Mouse (Mus musculus) intestine, postnatal 0 days (tissue): Measurements from ENCODE around the gene Ptgfrn. TPM values are rescaled to one million over a fixed set of nuclear protein-coding genes. Genes with fewer than 3 reads are reported as not detected.
A peak's percentile ranks its signal among the peaks of the same experiment; 100 is the strongest.

Experiments used
- ATAC-seq: fragments of 200-750 bp; cut with Nextera tagmentation; 2 replicates; pipeline ENCODE4 v1.8.0; 2017; ENCODE audit warnings: mild to moderate bottlenecking, moderate TSS enrichment, moderate library complexity
- H3K27ac ChIP-seq: fragments of 300-500 bp; sonication (generic); 2 replicates; pipeline ENCODE4 v1.5.1; 2014; ENCODE audit warnings: mild to moderate bottlenecking, low read depth, low read length, moderate library complexity
- H3K27me3 ChIP-seq: fragments of 300-500 bp; sonication (generic); replicated peaks from 2 replicates; pipeline ENCODE4 v1.6.1; 2014; ENCODE audit warnings: low read length, mixed read lengths; ENCODE audit not compliant: control insufficient read depth, insufficient read depth
- H3K36me3 ChIP-seq: fragments of 300-500 bp; sonication (generic); 2 replicates; pipeline ENCODE4 v1.6.1; 2014; ENCODE audit warnings: mild to moderate bottlenecking, moderate library complexity; ENCODE audit not compliant: control insufficient read depth, insufficient read depth
- H3K4me1 ChIP-seq: fragments of 300-500 bp; sonication (generic); replicated peaks from 2 replicates; pipeline ENCODE4 v1.6.1; 2014; ENCODE audit warnings: antibody characterized with exemption, low read length, mixed read lengths; ENCODE audit not compliant: control insufficient read depth, insufficient read depth
- H3K4me2 ChIP-seq: fragments of 300-500 bp; sonication (generic); replicated peaks from 2 replicates; pipeline ENCODE4 v1.6.1; 2014; ENCODE audit warnings: low read depth, mild to moderate bottlenecking, moderate library complexity
- H3K4me3 ChIP-seq: fragments of 300-500 bp; sonication (generic); 2 replicates; pipeline ENCODE4 v1.5.1; 2014; ENCODE audit warnings: low read depth, low read length
- H3K9ac ChIP-seq: fragments of 300-500 bp; sonication (generic); 2 replicates; pipeline ENCODE4 v1.6.1; 2014; ENCODE audit warnings: mild to moderate bottlenecking, low read depth, low read length
- H3K9me3 ChIP-seq: fragments of 300-500 bp; sonication (generic); 2 replicates; pipeline ENCODE4 v1.6.1; 2016; ENCODE audit warnings: mixed run types; ENCODE audit not compliant: control insufficient read depth
- CTCF ChIP-seq: sonication (generic); IDR thresholded peaks from 2 replicates; pipeline ENCODE4 v1.5.1; 2016; ENCODE audit warnings: low read depth, mild to moderate bottlenecking, control low read depth, antibody characterized with exemption, moderate library complexity
- WGBS: fragments of 180-500 bp; shearing (Covaris S2); extraction: QIAGEN DNeasy Blood & Tissue Kit; methylation state at CpG from one replicate; pipeline ENCODE4 v1.1.7; 2014; 5-methylcytosine and 5-hydroxymethylcytosine counted together
- polyA plus RNA-seq: library from polyadenylated mRNA; unstranded; fragments of >200 nt; fragmentation: Nextera tagmentation; extraction: Ambion mirVana; gene quantifications from 2 replicates; pipeline ENCODE4 v1.2.1, GENCODE M21; 2015

Ptgfrn gene
- polyA plus RNA-seq, 1 experiment from 2014 or later: 5.6 TPM

DNA sequence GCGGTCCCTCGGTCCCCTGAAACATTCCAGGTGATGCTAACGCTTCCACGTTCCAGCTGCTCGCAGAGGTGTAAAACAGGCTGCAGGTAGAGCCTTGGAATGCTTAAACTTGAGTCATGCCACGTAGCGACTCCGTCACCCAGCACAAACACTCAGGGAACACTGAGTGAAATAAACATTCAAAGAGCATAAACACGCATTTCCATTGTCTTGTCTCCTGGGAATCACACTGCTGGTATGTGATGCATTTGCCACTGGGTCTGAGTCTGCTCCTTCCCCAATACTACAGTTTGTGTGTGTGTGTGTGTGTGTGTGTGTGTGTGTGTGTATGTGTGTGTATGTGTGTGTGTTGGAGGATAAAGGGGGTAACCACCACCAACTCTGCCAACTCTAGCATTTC, 5.2 kb downstream of the Ptgfrn start:
- no peaks in the 10 kb centered on the region for H3K4me1 ChIP-seq
- no peak overlapping the region for H3K9ac ChIP-seq
- ATAC-seq: no peak
- no peaks in the 10 kb centered on the region for H3K36me3 ChIP-seq
- H3K27me3 ChIP-seq: no peaks in the 10 kb centered on the region
- H3K4me2 ChIP-seq: no peak overlapping the region
- no peak overlapping the region for H3K27ac ChIP-seq
- no peak overlapping the region for H3K4me3 ChIP-seq
- TF ChIP-seq CTCF: no peak
- 84% methylated on average over 9 of the region's 9 CpGs for WGBS
- no peaks in the 10 kb centered on the region for H3K9me3 ChIP-seq

DNA sequence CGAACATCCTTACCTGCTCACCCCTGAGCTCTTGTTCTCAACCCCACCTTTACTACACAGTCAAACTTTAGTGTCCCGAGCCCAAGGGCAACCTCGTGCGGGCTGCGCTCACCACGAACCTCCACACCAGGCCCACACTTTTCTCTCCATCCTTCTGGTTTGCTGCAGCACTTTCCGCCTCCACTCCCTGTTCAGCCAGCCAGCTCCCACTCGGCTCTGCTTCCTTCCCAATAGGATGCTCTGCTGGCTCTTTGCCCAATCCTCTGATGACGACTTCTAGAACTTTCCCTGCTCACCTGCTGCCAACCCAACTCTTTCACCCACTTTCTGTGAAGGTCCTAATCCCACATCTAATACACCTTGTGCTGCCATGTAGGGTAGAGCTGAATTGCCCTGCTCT, 6.3 kb downstream of the Ptgfrn start:
- Histone ChIP-seq H3K4me3 (no peak overlapping the region), H3K27ac (no peak overlapping the region), H3K4me2 (no peak overlapping the region), H3K36me3 (no peaks in the 10 kb centered on the region), H3K27me3 (no peaks in the 10 kb centered on the region), H3K9ac (no peak overlapping the region), H3K9me3 (no peaks in the 10 kb centered on the region), H3K4me1 (no peaks in the 10 kb centered on the region)
- 75% methylated on average over 9 of the region's 9 CpGs for WGBS
- TF ChIP-seq CTCF: no peak
- no peak for ATAC-seq

DNA sequence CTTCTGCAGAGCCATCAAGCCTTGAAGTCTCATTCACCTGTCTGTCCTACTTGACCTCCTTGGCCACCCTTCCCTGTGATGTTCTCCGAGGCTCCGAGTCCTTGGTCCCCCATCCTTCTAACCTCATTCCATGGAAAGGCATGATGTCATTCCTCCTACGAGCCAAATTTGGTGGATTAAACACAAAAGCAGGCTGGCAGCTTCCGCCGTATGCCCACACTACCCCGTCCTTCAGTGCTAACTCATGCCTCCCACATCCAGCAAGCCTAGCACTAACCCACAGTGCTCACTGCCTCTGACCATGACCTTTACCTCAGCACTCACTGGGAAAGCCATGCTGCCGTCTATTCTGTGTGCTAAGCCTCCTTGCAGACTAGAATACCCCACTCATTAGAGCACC, 8.0 kb downstream of the Ptgfrn start:
- H3K4me2 ChIP-seq: no peak overlapping the region
- no peaks in the 10 kb centered on the region for H3K4me1 ChIP-seq
- H3K4me3 ChIP-seq: no peak overlapping the region
- TF ChIP-seq CTCF: no peak
- no peak overlapping the region; the same call in 1 of the 2 replicates for H3K9ac ChIP-seq
- no peaks in the 10 kb centered on the region for H3K9me3 ChIP-seq
- peaks cover 5% of the 10 kb centered on the region; the same call in 1 of the 2 replicates for H3K36me3 ChIP-seq
- no peak overlapping the region for H3K27ac ChIP-seq
- H3K27me3 ChIP-seq: no peaks in the 10 kb centered on the region
- WGBS: 87% methylated on average over 7 of the region's 7 CpGs
- no peak for ATAC-seq

DNA sequence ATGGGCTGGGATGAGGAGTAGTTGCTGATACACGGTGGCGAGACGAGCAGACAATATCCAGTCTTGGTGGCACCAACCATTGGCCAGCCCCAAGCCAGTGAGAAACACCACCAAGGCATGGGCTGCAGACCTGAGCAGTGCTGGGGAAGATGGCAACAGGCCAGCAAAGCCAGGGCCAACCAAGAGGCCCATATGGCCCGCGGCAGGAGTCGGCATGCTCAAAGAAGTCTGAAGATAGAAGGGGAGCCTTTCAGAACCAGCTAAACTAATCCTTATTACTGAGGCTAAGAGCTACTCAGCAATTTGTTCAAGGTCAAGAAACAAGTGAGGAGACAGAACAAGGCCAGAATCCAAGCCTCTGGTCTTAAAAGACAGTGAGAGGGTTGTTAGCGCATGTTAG, 8.9 kb downstream of the Ptgfrn start:
- Histone ChIP-seq H3K9me3 (no peaks in the 10 kb centered on the region), H3K4me2 (no peak overlapping the region), H3K4me3 (no peak overlapping the region), H3K36me3 (peaks cover 5% of the 10 kb centered on the region; the same call in 1 of the 2 replicates), H3K4me1 (no peaks in the 10 kb centered on the region), H3K27me3 (no peaks in the 10 kb centered on the region), H3K9ac (no peak overlapping the region), H3K27ac (no peak overlapping the region)
- no peak for TF ChIP-seq CTCF
- 90% methylated on average over 7 of the region's 7 CpGs for WGBS
- no peak for ATAC-seq

DNA sequence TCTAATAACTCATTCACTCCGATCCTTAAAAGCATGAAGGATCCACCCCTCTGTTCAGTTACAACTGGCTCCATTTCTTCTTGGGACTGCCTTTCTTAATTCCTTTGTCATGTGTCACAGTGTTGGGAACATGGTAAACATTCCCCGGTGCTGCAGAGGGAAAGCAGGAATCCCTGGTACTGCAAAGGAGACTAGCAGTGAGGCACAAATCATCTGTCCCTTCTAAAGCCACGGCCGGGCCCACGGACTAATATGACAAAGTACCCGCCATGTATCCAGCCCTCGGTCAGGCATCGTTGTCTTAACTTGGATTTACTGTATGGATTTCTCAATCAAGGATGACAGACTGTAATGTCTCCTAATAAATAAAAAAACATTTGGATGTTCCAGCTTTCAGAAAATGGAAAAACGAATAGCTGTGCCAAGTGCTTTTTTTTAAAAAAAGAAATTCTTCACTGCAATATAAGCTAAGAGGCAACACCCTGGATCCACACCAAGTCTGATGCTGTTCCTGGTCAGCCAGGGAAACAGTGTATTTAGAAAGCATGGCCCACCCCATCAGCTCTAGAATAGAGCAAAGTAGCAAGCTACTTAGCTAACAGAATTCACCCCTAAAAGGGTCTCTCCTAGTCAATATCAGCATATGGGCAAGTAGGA, 10.2 kb downstream of the Ptgfrn start:
- peaks cover 5% of the 10 kb centered on the region; the same call in 1 of the 2 replicates for H3K36me3 ChIP-seq
- 61% methylated on average over 9 of the region's 9 CpGs for WGBS
- no peaks in the 10 kb centered on the region for H3K27me3 ChIP-seq
- no peak overlapping the region for H3K27ac ChIP-seq
- H3K4me3 ChIP-seq: no peak overlapping the region
- H3K9ac ChIP-seq: no peak overlapping the region
- no peak for TF ChIP-seq CTCF
- ATAC-seq: no peak
- H3K9me3 ChIP-seq: no peaks in the 10 kb centered on the region
- H3K4me2 ChIP-seq: no peak overlapping the region
- no peaks in the 10 kb centered on the region; the same call in 1 of the 2 replicates for H3K4me1 ChIP-seq

DNA sequence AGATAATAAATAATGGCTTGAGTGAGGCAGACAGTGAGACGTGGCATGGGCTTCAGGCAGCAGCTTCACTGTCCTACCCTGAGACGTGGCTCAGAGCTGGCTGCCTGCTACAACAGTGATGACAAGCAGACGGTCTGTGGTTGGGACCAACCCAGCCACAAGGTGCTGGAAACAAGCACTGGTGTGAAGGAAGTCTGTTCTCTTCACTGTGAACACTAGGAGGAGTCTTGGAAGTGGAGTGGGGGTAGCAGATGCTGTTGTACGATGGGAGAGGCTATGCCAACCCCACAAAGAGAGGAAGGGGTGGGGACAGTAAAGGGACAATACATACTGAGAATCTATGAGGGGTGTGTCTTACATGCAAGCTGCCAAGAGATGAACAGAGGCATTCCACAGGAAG, 12.0 kb downstream of the Ptgfrn start:
- H3K36me3 ChIP-seq: peaks cover 5% of the 10 kb centered on the region; the same call in 1 of the 2 replicates
- 63% methylated on average over 4 of the region's 4 CpGs for WGBS
- no peak overlapping the region for H3K4me3 ChIP-seq
- no peak overlapping the region for H3K27ac ChIP-seq
- H3K4me1 ChIP-seq: no peaks in the 10 kb centered on the region; the same call in 1 of the 2 replicates
- H3K4me2 ChIP-seq: no peak overlapping the region
- TF ChIP-seq CTCF: peak; percentile 41
- H3K9me3 ChIP-seq: no peaks in the 10 kb centered on the region
- no peak overlapping the region for H3K9ac ChIP-seq
- no peak for ATAC-seq
- no peaks in the 10 kb centered on the region for H3K27me3 ChIP-seq
